Mouse (Mus musculus) left cerebral cortex, postnatal 25 days (tissue): ENCODE data around the gene Gm20498. TPM values are rescaled to one million over a fixed set of nuclear protein-coding genes. Genes with fewer than 3 reads are reported as not detected.
"Not testable (repeated sequence)": the region's sequence is repeated elsewhere in the genome, so short reads cannot be mapped to it uniquely, and the experiment has no call there.

Experiments used
- DNase-seq, 2 experiments: peaks; one replicate each; pipeline ENCODE4 v3.0.0; 2022; ENCODE audit warnings: low spot score in 2 of 2, mixed read lengths in 1 of 2
- intact Hi-C: fragments of 180-260 bp; cut with DNase I; formaldehyde crosslinking; loops from one replicate; pipeline ENCODE4 v1.15.1; 2025
- total RNA-seq, 2 experiments: library from RNA; stranded (reverse); gene quantifications; 2 replicates each; pipeline ENCODE4 v1.2.3; 2021

Gene Gm20498
- total RNA-seq = 10 to 100 TPM; 40.6 to 42.3 TPM

DNA sequence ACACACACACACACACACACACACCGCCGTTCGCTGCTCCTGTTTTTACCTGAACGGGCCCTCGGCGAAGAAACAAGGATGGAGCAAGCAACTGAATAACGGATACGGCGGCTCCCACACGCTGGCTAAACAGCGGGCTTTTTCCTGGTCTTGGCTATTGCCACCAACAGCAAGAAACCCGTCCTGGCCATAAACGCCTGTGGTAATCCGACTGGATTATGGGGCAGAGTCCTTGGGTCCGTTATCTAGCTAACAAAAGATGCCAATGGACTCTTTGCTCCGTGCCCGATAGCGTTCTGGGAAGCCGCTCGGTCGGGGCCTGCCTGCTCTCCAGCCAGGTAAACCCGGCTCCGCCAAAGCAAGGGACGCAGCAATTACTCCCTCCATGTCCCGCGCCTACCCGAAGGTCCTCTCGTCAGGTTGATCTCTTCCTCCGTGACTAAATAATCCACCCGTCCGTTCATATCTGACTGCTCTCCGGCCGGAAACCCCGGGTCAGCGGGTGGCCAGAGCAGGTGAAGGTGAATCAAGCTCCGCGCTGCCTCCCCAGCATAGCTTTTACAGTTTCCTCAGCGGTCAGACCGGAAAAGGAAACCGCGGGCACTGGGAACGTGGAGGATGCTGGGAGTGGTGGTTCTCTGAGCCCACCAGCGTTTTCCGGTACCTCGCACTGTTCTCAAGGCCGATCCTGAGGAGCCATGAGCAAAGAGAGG is at the start of gene Gm20498, which contains the start of gene Synj2bp:
Gene Gm20498 (minus strand): TSS at position 590 of the 713 bp plus-strand sequence.
Gene Synj2bp (minus strand): TSS at position 596 of the 713 bp plus-strand sequence.
- intact Hi-C loops = loop anchor here (1.0 to 10.0 kb wide), 3 partner anchors 50 to 338 kb away; partner anchors contain the start of gene Med6
- DNase-seq = peak; percentile 87 to 95

GRCm38 (mm10) chr12:81568374-81568773 is 35.7 kb upstream of the Gm20498 start, which contains the start of gene Adam21:
Gene Adam21 (minus strand): TSS chr12:81568474.
- DNase-seq = no peak
- intact Hi-C loops = no loop called here

DNA sequence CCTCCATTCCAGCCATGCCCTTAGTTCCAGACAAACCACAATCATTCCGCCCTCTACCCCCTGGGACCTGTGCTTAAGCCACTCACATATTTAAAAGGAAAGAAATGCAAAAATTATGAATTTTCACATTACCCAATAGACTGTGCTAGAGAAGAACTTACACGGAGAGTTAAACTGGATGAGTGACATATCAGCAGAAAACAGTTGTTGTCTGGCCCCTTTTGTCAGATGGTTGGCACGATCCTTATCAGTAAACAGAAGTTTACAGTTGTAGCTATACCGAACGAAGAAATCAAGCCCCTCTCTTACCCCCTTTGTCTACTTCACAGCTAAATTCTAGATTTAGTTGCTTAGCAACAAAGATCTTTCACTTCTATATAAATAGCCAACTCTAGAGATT is 35.2 kb upstream of the Gm20498 start:
- no peak for DNase-seq
- intact Hi-C loops = no loop called here

- DNase-seq = peak in 1 of 2 experiments; percentile 56
- intact Hi-C loops = no loop called here
Observed at GRCm38 (mm10) chr12:81564173-81564572, 31.5 kb upstream of the Gm20498 start.

DNA sequence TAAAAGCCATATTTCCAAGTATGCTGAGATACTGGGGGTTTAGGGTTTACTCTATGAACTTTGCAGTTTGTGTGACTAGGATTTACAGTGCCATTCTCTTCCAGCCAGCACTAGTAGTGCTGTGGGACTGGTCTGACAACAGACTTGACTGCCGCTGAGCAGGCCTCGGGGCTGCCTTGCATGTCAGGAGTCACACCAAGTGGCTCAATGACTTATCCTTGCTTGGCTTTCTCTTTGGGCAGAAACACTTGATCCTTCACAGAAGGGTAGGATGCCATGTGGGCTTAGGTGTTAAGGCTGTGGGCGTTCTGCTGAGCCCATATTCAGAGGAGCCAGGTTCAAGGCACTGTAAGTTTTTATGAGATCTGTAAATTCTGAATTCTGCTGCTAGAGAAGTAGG is 16.6 kb upstream of the Gm20498 start:
- intact Hi-C loops = no loop called here
- no peak for DNase-seq

GRCm38 (mm10) chr12:81547163-81547562 is 14.5 kb upstream of the Gm20498 start:
- intact Hi-C loops = no loop called here
- DNase-seq = no peak

GRCm38 (mm10) chr12:81533029-81533419 is 319 bp upstream of the Gm20498 start:
- no peak for DNase-seq
- intact Hi-C loops = loop anchor here (5.0 to 10.0 kb wide), 2 partner anchors 51 to 338 kb away; no protein-coding TSS in a partner anchor

DNA sequence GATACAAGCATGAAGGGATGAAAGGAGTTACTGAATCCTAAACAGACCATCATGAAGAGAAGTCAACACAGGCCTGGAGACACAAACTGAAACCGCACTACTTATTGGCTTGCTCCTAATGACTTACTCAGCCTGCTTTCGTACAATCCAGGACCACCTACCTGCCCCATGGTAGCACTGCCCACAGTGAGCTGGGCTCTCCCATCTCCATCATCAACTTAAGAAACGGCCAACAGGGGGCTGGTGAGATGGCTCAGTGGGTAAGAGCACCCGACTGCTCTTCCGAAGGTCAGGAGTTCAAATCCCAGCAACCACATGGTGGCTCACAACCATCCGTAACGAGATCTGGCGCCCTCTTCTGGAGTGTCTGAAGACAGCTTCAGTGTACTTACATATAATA is 2.1 kb downstream of the Gm20498 start:
- DNase-seq = not testable (repeated sequence)
- intact Hi-C loops = loop anchor here (5.0 to 10.0 kb wide), 2 partner anchors 48 to 336 kb away; no protein-coding TSS in a partner anchor

DNA sequence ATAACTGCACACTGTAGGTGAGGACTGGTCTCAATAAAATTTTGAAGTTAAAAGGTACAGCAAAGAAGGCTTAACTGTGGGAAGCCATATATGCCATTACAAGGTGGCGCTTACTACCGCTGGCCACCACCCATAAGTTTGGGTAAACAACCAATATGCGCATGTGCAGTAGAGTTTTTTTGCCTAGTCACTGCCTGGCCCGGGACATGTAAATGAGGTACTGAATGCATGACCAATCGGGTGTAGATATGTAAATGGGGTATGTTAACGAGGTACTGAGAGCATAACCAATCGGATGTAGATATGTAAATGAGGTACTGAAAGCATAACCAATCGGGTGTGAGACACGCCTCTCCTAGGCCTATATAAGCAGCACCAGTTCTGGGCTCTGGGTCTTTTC is 35.8 kb downstream of the Gm20498 start:
- intact Hi-C loops, DNase-seq: not testable (repeated sequence)

DNA sequence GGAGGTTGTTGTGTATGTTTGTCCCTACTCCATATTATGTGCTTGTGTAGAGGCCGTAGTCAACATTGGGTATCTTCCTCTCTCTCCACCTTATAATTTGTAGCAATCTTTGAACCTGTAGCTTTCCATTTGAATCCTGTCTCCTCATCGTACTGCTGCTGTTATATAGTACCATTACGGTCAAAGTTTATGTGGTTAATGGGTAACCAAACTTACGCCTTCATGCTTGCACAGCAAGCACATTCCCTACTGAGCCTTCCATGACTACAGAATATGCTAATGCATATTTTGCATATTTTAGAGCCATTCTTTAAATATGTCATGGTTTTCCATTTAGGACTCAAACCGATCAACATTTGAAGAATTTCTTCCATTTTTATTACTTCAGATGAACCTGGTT is 42.2 kb downstream of the Gm20498 start:
- no peak for DNase-seq
- intact Hi-C loops = no loop called here

DNA sequence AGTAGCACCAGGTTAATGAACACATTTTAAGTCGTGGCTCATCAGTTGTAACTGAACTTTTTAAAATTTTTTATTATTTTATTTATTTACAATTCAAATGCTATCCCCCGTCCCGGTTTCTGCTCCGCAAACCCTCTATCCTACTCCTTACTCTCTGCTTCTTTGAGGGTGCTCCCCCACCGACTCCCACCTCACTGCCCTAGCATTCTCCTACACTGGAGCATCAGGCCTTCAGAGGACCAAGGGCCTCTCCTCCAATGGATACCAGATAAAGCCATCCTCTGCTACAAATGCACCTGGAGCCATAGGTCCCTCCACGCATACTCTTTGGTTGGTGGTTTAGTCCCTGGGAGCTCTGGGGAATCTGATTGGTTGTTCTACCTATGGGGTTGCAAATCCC is 47.4 kb downstream of the Gm20498 start:
- DNase-seq = no peak
- intact Hi-C loops = no loop called here

DNA sequence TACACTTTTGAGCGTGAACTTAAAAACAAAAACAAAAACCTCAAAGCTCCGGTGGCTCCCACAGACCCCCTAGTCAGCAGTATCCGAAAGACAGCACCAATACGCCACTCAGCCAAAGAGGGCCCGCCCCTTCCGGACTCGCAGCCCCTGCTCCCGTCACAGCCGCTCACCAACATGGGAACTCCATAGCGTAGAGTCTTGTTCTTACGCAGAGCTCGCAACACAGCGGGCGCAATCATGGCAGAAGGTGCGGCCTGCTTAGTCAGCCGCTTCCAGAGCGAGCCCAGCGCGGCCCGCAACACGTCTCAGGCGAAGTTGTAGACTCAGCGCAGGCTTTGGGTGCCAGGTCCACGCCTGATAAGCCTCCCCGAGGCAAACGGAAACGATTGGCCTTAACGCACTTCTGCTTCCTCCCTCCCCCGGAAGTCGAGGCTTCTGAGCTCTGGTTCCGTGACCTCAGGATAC is 47.9 kb downstream of the Gm20498 start, which contains the start of gene Cox16:
Gene Cox16 (minus strand): TSS at position 401 of the 465 bp plus-strand sequence.
- intact Hi-C loops = loop anchor here (1.0 to 5.0 kb wide), 2 partner anchors 48 to 111 kb away; partner anchors contain the start of genes Gm20498, Med6 and Synj2bp
- DNase-seq = peak; percentile 92

GRCm38 (mm10) chr12:81484212-81484611 is 48.5 kb downstream of the Gm20498 start:
- no peak for DNase-seq
- intact Hi-C loops = loop anchor here (1.0 to 5.0 kb wide), 2 partner anchors 48 to 111 kb away; partner anchors contain the start of genes Gm20498, Med6 and Synj2bp

DNA sequence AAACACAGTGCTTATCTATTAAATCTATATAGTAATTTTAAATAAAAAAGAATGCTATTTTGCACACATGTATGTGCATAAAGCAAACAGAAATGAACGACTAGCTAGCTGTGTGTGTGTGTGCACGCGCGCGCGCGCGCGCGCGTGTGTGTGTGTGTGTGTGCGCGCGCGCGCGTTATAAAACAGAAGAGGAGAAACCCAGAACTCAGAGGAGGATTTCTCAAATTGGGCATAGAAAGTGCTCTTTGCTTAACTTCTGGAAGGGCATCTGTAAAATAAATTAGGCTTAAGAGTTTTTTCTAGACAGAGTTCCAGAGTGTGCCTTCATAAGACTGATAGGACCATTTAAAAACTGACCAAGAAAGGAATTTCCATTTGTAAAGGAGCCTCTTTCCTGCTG is 49.0 kb downstream of the Gm20498 start:
- intact Hi-C loops = loop anchor here (1.0 to 5.0 kb wide), 2 partner anchors 49 to 112 kb away; partner anchors contain the start of genes Gm20498, Med6 and Synj2bp
- DNase-seq = peak in 1 of 2 experiments; percentile 24

GRCm38 (mm10) chr12:81459051-81459450 is 73.7 kb downstream of the Gm20498 start:
- DNase-seq, intact Hi-C loops: not testable (repeated sequence)

DNA sequence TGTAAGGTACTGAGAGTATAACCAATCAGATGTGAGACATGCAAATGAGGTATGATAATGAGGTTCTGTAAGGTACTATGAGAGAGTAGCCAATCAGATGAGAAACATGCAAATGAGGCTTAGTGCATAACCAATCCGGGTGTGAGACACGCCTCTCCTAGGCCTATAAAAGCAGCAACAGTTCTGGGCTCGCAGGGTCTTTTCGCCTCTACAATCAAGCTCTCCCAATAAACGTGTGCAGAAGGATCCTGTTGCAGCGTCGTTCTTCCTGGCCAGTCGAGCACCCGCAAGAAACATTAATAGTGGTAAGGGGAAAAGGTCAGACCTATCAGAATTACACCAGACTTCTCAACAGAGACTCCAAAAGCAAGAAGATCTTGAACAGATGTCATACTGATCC is 93.7 kb downstream of the Gm20498 start:
- intact Hi-C loops, DNase-seq: not testable (repeated sequence)

DNA sequence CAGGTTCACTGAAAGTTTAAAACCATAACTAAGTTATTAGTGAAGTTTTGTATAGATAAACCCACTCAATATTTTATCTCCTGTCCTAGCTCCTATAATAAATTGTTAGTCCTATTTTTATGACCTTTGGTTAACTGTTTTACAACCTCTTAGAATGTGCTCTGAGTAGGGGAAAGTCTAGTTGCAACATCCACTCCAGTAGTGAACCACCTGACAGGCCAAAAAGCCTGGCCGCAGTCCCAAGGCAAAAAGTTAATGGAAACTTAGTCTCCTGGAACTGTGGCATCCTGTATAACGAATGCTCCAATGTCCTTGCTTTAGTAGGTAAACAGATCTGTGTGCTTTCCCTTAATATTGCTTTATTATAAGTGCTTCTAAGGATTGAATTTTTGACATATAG is 97.9 kb downstream of the Gm20498 start:
- DNase-seq, intact Hi-C loops: not testable (repeated sequence)

GRCm38 (mm10) chr12:81421846-81422245 is 110.9 kb downstream of the Gm20498 start, which contains the start of gene Adam4:
Gene Adam4 (minus strand): TSS chr12:81421946.
- intact Hi-C loops = no loop called here
- no peak for DNase-seq

GRCm38 (mm10) chr12:81413211-81413610 is 119.5 kb downstream of the Gm20498 start:
- DNase-seq = peak in 1 of 2 experiments; percentile 69
- intact Hi-C loops = no loop called here

- DNase-seq = no peak
- intact Hi-C loops = no loop called here
Observed at GRCm38 (mm10) chr12:81408966-81409365, 123.7 kb downstream of the Gm20498 start.
